Mouse (Mus musculus) inflammation-experienced regulatory T-cells (primary cell): Measurements from ENCODE around the gene Srebf2. TPM values are rescaled to one million over a fixed set of nuclear protein-coding genes. Genes with fewer than 3 reads are reported as not detected.

Experiments used
- polyA plus RNA-seq, 2 experiments: library from polyadenylated mRNA; unstranded; fragments of 100-300 nt; shearing (Covaris generic); gene quantifications; one replicate each; pipeline ENCODE4 v1.2.1; 2017

Gene Srebf2
- polyA plus RNA-seq, result 100 to 1,000 TPM; 108 to 135 TPM

DNA sequence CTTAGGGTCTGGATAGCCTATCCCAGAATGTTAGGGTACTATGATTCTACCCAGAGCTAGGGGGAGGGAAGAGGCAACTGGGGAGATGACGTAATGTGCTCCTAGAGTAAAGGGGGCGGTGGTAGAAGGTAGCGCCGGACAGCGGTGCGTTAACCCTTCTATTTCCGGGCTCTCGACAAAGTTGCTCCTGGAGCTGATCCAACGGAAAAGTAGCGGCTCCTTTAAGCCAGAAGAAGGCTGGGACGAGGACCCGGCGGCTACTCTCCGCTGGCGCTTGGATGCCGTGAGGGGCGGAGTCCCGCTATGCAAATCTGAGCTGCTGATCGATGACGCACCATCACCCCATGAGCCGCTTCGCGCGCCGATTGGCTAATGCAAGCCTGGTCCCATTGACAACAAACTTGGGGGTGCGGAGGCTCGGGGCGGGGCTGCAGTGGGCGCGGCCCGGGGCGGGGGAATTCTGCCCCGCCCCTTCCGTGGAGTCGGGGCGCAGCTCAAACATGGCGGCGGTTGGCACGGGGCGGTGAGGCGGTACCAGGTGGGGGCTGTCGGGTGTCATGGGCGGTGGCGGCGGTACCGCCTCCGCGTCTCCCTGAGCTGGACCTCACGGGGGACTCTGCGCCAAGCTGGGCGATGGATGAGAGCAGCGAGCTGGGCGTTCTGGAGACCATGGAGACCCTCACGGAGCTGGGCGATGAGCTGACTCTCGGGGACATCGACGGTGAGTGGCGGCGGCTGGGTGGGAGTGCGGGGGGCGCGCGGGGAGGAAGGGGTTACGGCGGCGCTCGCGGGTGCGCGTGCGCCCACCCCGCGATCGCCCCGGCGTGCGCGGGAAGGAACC is at the start of gene Srebf2:
Gene Srebf2 (plus strand): TSS at position 412 of the 841 bp plus-strand sequence.

DNA sequence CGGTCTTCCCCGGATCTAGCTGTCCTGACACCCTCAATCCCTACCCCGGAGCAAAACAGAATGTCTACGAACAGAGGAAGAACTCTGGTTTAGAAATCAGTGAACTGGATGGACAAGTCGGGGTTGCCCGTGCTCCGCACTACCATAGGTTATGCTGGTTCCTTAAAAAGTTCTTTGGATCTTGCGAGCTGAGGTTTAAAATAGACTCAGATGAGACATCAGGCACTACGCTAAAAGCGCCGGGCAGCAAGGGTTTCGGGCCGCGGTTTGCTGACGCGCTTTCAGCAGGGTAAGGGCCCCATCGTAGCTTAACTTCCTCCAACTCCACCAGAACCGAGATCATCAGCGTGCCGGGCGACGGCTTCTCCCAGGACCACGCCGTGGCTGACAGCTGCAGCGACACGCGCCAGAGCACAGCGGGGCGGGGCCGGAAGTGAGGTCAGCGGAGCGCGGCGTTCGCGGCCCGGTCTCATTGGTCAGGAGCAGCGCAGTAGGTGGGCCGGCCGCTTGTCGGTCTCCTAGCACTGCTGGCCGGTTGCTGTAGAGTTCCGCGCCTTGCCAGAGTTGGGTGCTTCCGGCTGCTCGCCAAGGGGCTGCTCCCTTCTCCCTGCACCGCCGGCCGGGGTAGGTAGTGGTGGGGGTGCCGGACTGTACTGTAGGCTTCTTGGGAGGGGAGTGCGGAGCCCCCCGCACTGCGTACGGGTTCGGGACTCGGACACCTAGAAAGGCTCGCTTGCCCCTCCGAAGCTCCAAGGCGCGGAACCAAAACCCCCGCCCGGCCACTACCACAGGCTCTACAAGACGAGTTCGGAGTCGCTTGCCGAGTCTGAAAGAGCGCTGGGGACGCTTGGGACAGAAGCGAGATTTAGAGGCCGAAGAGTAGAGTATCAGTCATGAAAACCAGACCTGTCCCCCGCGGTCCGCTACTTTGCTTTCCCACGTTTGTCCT is 19.3 kb upstream of the Srebf2 start, which contains the start of gene Ccdc134:
Gene Ccdc134 (plus strand): TSS at position 497 of the 949 bp plus-strand sequence.

DNA sequence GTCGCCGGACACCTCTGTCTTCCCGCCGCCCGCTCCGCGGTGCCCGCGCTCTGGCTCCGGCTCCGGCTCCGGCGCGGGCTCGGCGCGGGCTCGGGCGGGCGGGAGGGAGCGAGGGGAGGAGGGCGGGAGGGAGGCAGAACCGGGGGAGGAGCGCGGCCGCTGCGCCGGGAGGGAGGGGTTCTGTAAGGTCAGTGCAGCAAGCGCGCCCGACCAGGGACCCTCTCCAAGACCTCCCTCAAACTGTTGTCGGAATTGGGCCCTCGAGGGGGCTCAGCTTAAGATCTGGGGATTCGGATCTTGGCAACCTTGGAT is 65.7 kb downstream of the Srebf2 start, which contains the start of gene Shisa8:
Gene Shisa8 (minus strand): TSS at position 64 of the 312 bp plus-strand sequence.

DNA sequence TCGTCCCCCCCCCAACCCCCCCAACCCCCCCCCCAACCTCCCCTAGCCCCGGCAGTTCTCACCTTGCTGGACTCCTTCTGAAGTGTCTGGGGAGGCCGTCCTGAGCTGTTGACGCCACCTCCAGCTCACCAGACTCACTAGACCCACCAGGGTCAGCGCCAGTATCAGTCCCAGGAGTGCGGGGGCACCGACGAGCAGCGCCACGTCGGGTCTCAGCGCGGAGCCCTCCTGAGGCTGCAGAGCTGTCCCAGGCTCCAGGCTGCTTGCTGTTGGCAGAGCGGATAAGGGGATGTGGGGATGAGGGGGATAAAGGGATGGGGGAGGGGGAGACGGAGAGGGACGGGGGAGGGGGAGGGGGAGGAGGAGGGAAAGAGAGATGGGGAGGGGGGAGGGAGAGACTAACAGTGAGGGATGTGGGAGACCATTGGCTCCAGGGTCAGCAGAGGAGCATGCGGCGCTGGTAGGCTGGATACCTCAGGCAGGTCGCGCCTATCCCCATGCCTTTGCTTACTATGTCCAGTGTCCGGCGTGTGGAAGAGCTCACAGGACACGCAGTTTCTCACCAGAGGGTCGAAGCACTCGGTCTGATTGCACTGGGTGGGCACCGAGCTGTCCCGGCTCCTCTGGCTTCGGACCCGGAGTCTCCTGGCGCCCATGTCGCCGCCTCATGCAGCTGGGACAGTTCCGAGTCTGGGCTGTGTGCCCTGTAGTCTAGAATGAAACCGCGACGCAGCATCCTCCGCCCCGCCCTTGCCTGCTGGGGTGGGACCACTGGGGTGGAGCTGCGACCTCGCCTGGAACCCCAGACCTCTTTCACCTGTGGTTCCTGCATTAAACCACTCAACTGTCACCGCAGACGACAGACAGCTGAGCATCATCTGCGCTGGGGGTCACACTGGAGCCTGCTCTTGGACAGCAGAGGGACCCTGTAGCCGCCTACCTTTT is 76.9 kb downstream of the Srebf2 start, which contains the start of gene Tnfrsf13c:
Gene Tnfrsf13c (minus strand): TSS at position 713 of the 945 bp plus-strand sequence.

GRCm38 (mm10) chr15:82244115-82244804 is 97.3 kb downstream of the Srebf2 start, which contains the start of gene Cenpm:
Cenpm (minus strand) TSS chr15:82244748.

DNA sequence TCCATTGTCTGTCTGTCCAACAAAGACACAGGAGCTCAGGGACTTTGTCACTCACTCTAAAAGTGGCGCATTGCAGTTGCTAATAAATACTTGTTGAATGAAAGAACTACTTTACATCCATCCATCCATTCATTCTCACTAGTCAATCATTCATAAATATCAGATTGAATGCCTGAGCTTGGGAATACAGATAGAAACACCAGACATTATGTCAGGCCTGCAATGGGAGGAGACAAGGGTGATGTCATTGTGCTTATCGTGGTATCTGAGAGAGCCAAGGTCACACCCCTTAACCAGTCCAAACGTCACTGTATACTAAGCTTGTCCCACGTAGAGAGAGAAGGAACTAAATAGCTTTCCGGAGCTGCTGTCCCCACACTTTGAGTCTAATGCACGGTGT is 105.1 kb downstream of the Srebf2 start, which contains the start of gene 1500009C09Rik:
Gene 1500009C09Rik (plus strand): TSS at position 301 of the 400 bp plus-strand sequence.

Other genes with a start within 250 kb of the Srebf2 start
- 10 to 100 TPM; 53.2 to 55.8 TPM for gene Polr3h, start 220.9 kb upstream of the Srebf2 start, polyA plus RNA-seq
- under 1 TPM in 1 of 2 experiments, not detected in 1; 0.27 TPM for gene Csdc2, start 210.4 kb upstream of the Srebf2 start, polyA plus RNA-seq
- gene Pmm1, start 186.3 kb upstream of the Srebf2 start, polyA plus RNA-seq, result 10 to 100 TPM; 13.0 to 16.0 TPM
- gene 1700029P11Rik, start 166.6 kb upstream of the Srebf2 start, polyA plus RNA-seq, result not detected
- 10 to 100 TPM; 62.0 to 77.7 TPM for gene Xrcc6, start 159.3 kb upstream of the Srebf2 start, polyA plus RNA-seq
- gene Desi1, start 113.3 kb upstream of the Srebf2 start, polyA plus RNA-seq, result 10 to 100 TPM; 37.2 to 48.3 TPM
- 100 to 1,000 TPM; 136 to 218 TPM for gene Snu13, start 99.6 kb upstream of the Srebf2 start, polyA plus RNA-seq
- gene 4930407I10Rik, start 88.0 kb upstream of the Srebf2 start, polyA plus RNA-seq, result under 1 TPM in 1 of 2 experiments, not detected in 1; 0.70 TPM
- 1 to 10 TPM in 1 of 2 experiments, under 1 TPM in 1; 0.14 to 1.4 TPM for gene Mei1, start 77.2 kb upstream of the Srebf2 start, polyA plus RNA-seq
- 10 to 100 TPM; 26.9 to 37.1 TPM for gene Ccdc134, start 19.3 kb upstream of the Srebf2 start, polyA plus RNA-seq
- gene Shisa8, start 65.6 kb downstream of the Srebf2 start, polyA plus RNA-seq, result 1 to 10 TPM in 1 of 2 experiments, under 1 TPM in 1; 0.13 to 1.5 TPM
- gene Tnfrsf13c, start 77.2 kb downstream of the Srebf2 start, polyA plus RNA-seq, result 1 to 10 TPM; 4.3 to 7.4 TPM
- 1 to 10 TPM; 2.5 to 6.1 TPM for gene Cenpm, start 97.6 kb downstream of the Srebf2 start, polyA plus RNA-seq
- 1 to 10 TPM in 1 of 2 experiments, not detected in 1; 1.0 TPM for gene 1500009C09Rik, start 105.2 kb downstream of the Srebf2 start, polyA plus RNA-seq
- gene Sept3, start 127.7 kb downstream of the Srebf2 start, polyA plus RNA-seq, result 1 to 10 TPM in 1 of 2 experiments, under 1 TPM in 1; 0.45 to 2.1 TPM
- gene Wbp2nl, start 151.8 kb downstream of the Srebf2 start, polyA plus RNA-seq, result under 1 TPM in 1 of 2 experiments, not detected in 1; 0.53 TPM
- 10 to 100 TPM; 66.4 to 73.4 TPM for gene Naga, start 191.7 kb downstream of the Srebf2 start, polyA plus RNA-seq
- gene Pheta2, start 191.8 kb downstream of the Srebf2 start, polyA plus RNA-seq, result 10 to 100 TPM in 1 of 2 experiments, 1 to 10 TPM in 1; 3.7 to 11.0 TPM
- gene Smdt1, start 191.8 kb downstream of the Srebf2 start, polyA plus RNA-seq, result 100 to 1,000 TPM; 162 to 165 TPM
- gene Ndufa6, start 207.1 kb downstream of the Srebf2 start, polyA plus RNA-seq, result 100 to 1,000 TPM; 263 to 291 TPM
- gene Cyp2d22, start 233.1 kb downstream of the Srebf2 start, polyA plus RNA-seq, result 1 to 10 TPM; 6.8 to 9.8 TPM
- gene Cyp2d11, start 246.8 kb downstream of the Srebf2 start, polyA plus RNA-seq, result not detected